Mouse (Mus musculus): ENCODE results near the gene Taok2. TPM values are rescaled to one million over a fixed set of nuclear protein-coding genes. Genes with fewer than 3 reads are reported as not detected.

Taok2 gene
- total and polyA plus RNA-seq, 3 experiments: 37.4 to 44.7 (median 39.8) TPM

DNA sequence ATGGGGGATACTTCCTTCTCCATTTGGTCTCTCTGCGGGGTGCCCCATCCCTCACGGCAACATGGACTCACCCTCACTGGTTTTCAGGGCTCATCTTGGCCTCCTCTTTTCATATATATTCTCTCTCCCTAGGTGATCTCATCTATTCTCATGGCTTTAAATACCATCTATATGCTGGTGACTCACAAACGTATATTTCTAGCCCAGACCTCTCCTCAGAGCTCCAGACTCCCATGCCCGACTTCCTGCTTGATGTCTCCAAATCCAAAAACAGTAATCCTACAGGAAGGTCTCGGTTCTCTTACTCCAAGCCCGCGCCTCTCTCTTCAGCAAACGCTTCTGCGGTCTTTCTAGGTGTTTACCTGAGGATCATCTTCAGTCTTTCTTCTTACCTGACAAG lies 41.2 kb downstream of the Taok2 start:
- DNase-seq: no peak
- Histone ChIP-seq H3K27me3 (ENCODE audit: control insufficient read depth, insufficient read depth, low read length) (peaks cover 7% of the 10 kb centered on the region), H3K4me3 (no peak overlapping the region), H3K79me2 (replicated peaks; ENCODE audit: control insufficient read depth, insufficient read depth, low read length) (no peaks in the 10 kb centered on the region), H3K27ac (no peak overlapping the region), H3K9ac (ENCODE audit: low read depth, low read length) (no peak overlapping the region), H3K4me1 (ENCODE audit: control insufficient read depth, insufficient read depth, low read length) (no peaks in the 10 kb centered on the region), H3K36me3 (ENCODE audit: control insufficient read depth, insufficient read depth, low read length) (no peaks in the 10 kb centered on the region)
- intact Hi-C loops (cut with DNase I): no loop called here
- TF ChIP-seq CTCF (IDR thresholded peaks at IDR 0.05) (no peak), EP300 (IDR thresholded peaks at IDR 0.05; ENCODE audit: insufficient read depth, low read depth, low read length) (no peak), POLR2A (IDR thresholded peaks at IDR 0.05; ENCODE audit: insufficient read depth, low read depth, low read length) (no peak)
- WGBS: 63% methylated on average over 9 of the region's 9 CpGs

DNA sequence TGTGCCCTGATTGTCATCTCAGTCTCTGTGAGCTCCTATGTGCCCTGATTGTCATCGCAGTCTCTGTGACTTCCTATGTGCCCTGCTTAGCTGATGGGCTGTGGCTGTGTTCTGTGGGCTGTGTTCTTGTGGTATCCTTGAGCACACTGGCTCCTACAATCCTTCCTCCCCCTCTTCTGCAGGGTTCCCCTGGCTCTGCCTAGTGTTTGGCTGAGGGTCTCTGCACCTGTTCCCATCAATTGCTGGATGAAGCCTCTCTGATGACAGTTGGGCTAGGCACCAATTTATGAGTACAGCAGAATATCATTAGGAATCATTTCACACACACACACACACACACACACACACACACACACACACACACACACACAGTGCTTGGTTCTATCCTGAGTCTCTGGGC lies 51.2 kb downstream of the Taok2 start:
- H3K9ac ChIP-seq (ENCODE audit: low read depth, low read length): no peak overlapping the region
- intact Hi-C loops (cut with DNase I): no loop called here
- no peaks in the 10 kb centered on the region for H3K79me2 ChIP-seq (replicated peaks; ENCODE audit: control insufficient read depth, insufficient read depth, low read length)
- TF ChIP-seq EP300 (IDR thresholded peaks at IDR 0.05; ENCODE audit: insufficient read depth, low read depth, low read length) (no peak), POLR2A (IDR thresholded peaks at IDR 0.05; ENCODE audit: insufficient read depth, low read depth, low read length) (no peak), CTCF (IDR thresholded peaks at IDR 0.05) (no peak)
- no peak overlapping the region for H3K27ac ChIP-seq
- 87% methylated on average over 1 of the region's 1 CpGs for WGBS
- no peaks in the 10 kb centered on the region for H3K36me3 ChIP-seq (ENCODE audit: control insufficient read depth, insufficient read depth, low read length)
- H3K27me3 ChIP-seq (ENCODE audit: control insufficient read depth, insufficient read depth, low read length): no peaks in the 10 kb centered on the region
- H3K4me1 ChIP-seq (ENCODE audit: control insufficient read depth, insufficient read depth, low read length): no peaks in the 10 kb centered on the region
- no peak overlapping the region for H3K4me3 ChIP-seq
- no peak for DNase-seq

DNA sequence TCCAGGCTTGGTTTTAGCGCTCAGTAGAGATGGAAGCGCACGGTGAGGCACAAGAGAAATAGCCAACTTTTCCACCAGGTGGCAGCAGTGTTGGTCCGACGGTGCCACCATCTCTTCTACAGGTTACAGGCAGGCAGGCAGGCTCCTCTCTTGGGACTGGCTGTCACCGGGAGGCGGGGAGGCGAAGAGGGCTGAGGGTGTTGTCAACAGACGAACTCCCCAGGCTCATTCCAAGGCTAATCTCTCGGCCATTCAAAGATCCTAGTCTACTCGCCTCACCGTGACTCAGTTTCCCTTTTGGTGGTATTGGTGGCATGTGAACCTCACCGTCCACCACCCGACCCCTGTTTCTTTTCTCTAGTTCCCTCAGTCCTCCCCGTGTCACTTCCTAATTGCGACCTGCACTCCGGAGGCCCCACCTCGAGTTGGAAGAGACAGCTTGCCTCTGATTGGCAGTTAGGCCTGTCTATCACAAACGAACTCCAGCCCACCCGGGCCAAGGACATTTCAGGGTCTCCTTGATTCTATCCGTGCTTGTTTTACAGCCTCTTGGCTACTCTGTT lies 52.4 kb downstream of the Taok2 start:
- no peaks in the 10 kb centered on the region for H3K36me3 ChIP-seq (ENCODE audit: control insufficient read depth, insufficient read depth, low read length)

DNA sequence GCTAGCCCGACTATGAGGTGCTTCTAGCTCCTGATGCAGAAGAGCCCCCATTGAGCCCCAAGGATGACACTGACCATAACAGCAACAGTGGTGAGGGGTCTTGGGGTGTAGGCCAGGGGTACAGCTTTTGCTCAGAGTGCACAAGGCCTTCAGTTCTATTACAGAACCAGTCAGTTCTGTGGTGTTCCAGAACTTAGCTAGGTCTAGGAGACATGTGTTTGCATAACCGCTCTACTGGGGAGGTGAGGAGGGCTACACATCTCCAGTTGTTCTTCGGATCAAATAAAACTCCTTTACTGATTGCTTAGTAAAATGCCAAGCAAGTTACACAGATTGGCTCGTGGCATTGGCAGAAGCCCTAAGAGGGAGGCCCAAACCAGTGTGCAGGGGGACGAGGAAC lies 53.0 kb downstream of the Taok2 start, which contains the start of gene 4930451I11Rik:
TSS of gene 4930451I11Rik (minus strand) at position 101 of the 400 bp plus-strand sequence.
- intact Hi-C loops (cut with DNase I): no loop called here
- no peaks in the 10 kb centered on the region for H3K4me1 ChIP-seq (ENCODE audit: control insufficient read depth, insufficient read depth, low read length)
- DNase-seq: no peak
- H3K79me2 ChIP-seq (replicated peaks; ENCODE audit: control insufficient read depth, insufficient read depth, low read length): no peaks in the 10 kb centered on the region
- TF ChIP-seq CTCF (IDR thresholded peaks at IDR 0.05) (no peak), POLR2A (IDR thresholded peaks at IDR 0.05; ENCODE audit: insufficient read depth, low read depth, low read length) (no peak), EP300 (IDR thresholded peaks at IDR 0.05; ENCODE audit: insufficient read depth, low read depth, low read length) (no peak)
- H3K27ac ChIP-seq: no peak within 1 kb of the TSS
- H3K9ac ChIP-seq (ENCODE audit: low read depth, low read length): no peak within 1 kb of the TSS
- no peaks in the 10 kb centered on the region for H3K36me3 ChIP-seq (ENCODE audit: control insufficient read depth, insufficient read depth, low read length)
- 58% methylated on average over 5 of the region's 5 CpGs for WGBS
- no peaks in the 10 kb centered on the region for H3K27me3 ChIP-seq (ENCODE audit: control insufficient read depth, insufficient read depth, low read length)
- H3K4me3 ChIP-seq: no peak within 1 kb of the TSS

More for the DNA sequence above, 52.4 kb downstream of the Taok2 start:
- DNase-seq: peak; percentile 70 to 75
- peak; percentile 77 for TF ChIP-seq EP300 (IDR thresholded peaks at IDR 0.05; ENCODE audit: insufficient read depth, low read depth, low read length)
- no peak for TF ChIP-seq POLR2A (IDR thresholded peaks at IDR 0.05; ENCODE audit: insufficient read depth, low read depth, low read length)
- peak; percentile 92 for TF ChIP-seq CTCF (IDR thresholded peaks at IDR 0.05)
- no peaks in the 10 kb centered on the region for H3K27me3 ChIP-seq (ENCODE audit: control insufficient read depth, insufficient read depth, low read length)
- no peak overlapping the region for H3K9ac ChIP-seq (ENCODE audit: low read depth, low read length)
- no peak overlapping the region for H3K27ac ChIP-seq
- intact Hi-C loops (cut with DNase I): loop anchor here (1.0 kb wide), 2 partner anchors 272 to 278 kb away; no protein-coding TSS in a partner anchor
- no peak overlapping the region for H3K4me3 ChIP-seq
- no peaks in the 10 kb centered on the region for H3K79me2 ChIP-seq (replicated peaks; ENCODE audit: control insufficient read depth, insufficient read depth, low read length)
- 2% methylated on average over 20 of the region's 21 CpGs for WGBS
- no peaks in the 10 kb centered on the region for H3K4me1 ChIP-seq (ENCODE audit: control insufficient read depth, insufficient read depth, low read length)

DNA sequence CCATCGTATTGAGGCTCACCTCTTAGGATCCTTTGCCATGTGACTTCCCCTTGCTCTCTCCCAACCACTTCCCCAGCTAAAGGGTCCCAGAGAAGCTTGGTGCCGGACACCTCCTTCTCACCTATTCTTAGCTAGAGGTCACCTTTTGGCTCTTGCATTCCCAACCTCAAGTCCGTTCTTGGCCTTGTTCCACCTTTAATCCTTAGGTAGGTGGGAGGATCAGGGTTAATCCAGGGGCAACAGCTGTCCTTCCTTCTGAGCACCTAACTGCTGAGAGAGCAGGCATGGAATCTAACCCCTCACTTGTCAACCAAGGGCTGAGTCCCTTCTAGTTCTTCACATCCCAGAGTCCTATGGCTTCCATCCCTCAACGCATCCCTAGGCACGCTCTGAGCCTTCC lies 58.6 kb downstream of the Taok2 start:
- no peak overlapping the region for H3K9ac ChIP-seq (ENCODE audit: low read depth, low read length)
- H3K4me1 ChIP-seq (ENCODE audit: control insufficient read depth, insufficient read depth, low read length): peaks cover 8% of the 10 kb centered on the region
- WGBS: 62% methylated on average over 5 of the region's 5 CpGs
- no peak overlapping the region for H3K27ac ChIP-seq
- H3K36me3 ChIP-seq (ENCODE audit: control insufficient read depth, insufficient read depth, low read length): no peaks in the 10 kb centered on the region
- no peak overlapping the region for H3K4me3 ChIP-seq
- TF ChIP-seq EP300 (IDR thresholded peaks at IDR 0.05; ENCODE audit: insufficient read depth, low read depth, low read length): no peak
- no peak for TF ChIP-seq CTCF (IDR thresholded peaks at IDR 0.05)
- no peak for TF ChIP-seq POLR2A (IDR thresholded peaks at IDR 0.05; ENCODE audit: insufficient read depth, low read depth, low read length)
- intact Hi-C loops (cut with DNase I): no loop called here
- no peak for DNase-seq
- H3K27me3 ChIP-seq (ENCODE audit: control insufficient read depth, insufficient read depth, low read length): no peaks in the 10 kb centered on the region
- H3K79me2 ChIP-seq (replicated peaks; ENCODE audit: control insufficient read depth, insufficient read depth, low read length): no peaks in the 10 kb centered on the region

DNA sequence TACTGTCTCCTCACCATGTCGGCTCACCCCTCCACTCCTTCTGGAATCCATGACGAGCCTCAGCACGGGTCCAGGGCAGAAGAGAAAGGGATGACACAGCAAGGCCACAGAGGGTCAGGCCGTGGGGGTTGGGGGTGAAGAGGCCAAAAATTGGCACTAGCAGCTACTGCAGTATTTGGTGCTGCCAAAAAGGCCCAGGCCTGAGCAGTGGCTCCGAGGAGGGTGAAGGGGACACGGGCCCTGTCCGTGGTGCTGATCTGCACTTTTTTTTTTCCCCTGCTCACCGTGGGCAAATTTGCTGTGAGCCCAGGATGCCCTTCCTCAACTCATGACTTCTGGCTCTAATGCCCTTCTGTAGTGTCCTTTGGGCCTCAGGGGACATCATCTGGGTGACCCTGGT lies 59.1 kb downstream of the Taok2 start:
- no peak overlapping the region for H3K4me3 ChIP-seq
- H3K4me1 ChIP-seq (ENCODE audit: control insufficient read depth, insufficient read depth, low read length): peaks cover 8% of the 10 kb centered on the region
- WGBS: 26% methylated on average over 8 of the region's 8 CpGs
- H3K9ac ChIP-seq (ENCODE audit: low read depth, low read length): no peak overlapping the region
- no peaks in the 10 kb centered on the region for H3K27me3 ChIP-seq (ENCODE audit: control insufficient read depth, insufficient read depth, low read length)
- DNase-seq: no peak
- TF ChIP-seq EP300 (IDR thresholded peaks at IDR 0.05; ENCODE audit: insufficient read depth, low read depth, low read length) (no peak), POLR2A (IDR thresholded peaks at IDR 0.05; ENCODE audit: insufficient read depth, low read depth, low read length) (no peak), CTCF (IDR thresholded peaks at IDR 0.05) (no peak)
- H3K79me2 ChIP-seq (replicated peaks; ENCODE audit: control insufficient read depth, insufficient read depth, low read length): no peaks in the 10 kb centered on the region
- intact Hi-C loops (cut with DNase I): no loop called here
- H3K27ac ChIP-seq: no peak overlapping the region
- H3K36me3 ChIP-seq (ENCODE audit: control insufficient read depth, insufficient read depth, low read length): no peaks in the 10 kb centered on the region
